Mouse (Mus musculus) telencephalon, adult 2 months (tissue): ENCODE measurements around the gene Nipsnap3a.

ENCODE experiments used
- DNase-seq: peaks from one replicate; pipeline ENCODE4 v3.0.0-alpha.2; 2011; ENCODE audit warnings: low read depth, low spot score

Gene Nipsnap3a

GRCm38 (mm10) chr4:52989248-52989647 lies at the start of gene Nipsnap3a:
TSS of gene Nipsnap3a (plus strand) at chr4:52989272.
- no peak for DNase-seq

DNA sequence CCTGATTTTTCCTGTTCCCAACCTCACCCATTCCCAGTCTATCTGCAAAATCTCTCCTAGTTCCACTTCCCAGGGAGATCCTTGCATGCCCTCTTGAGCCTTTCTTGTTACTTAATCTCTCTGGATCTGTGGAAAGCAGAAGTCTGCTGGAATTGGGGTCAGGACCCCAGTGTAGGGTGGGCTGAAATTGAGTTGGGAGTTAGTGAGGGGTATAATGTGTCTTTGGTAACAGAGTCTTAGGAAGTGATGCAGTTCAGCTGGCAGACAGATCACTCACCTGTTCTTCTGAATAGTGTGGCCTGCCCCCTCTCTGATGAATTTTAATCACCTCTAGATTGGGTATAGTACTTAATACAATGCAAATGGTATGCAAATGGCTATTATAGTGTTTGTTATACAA lies 42.4 kb upstream of the Nipsnap3a start:
- DNase-seq: no peak

GRCm38 (mm10) chr4:52949005-52949404 lies 40.1 kb upstream of the Nipsnap3a start:
- DNase-seq: no peak

- DNase-seq: peak; percentile 68
Measured at GRCm38 (mm10) chr4:52958693-52959092, 30.4 kb upstream of the Nipsnap3a start.

GRCm38 (mm10) chr4:52964247-52964646 lies 24.8 kb upstream of the Nipsnap3a start, which contains the start of gene Olfr270:
TSS of gene Olfr270 (plus strand) at chr4:52964547.
- no peak for DNase-seq

GRCm38 (mm10) chr4:52985216-52985615 lies 3.9 kb upstream of the Nipsnap3a start:
- DNase-seq: peak; percentile 11

DNA sequence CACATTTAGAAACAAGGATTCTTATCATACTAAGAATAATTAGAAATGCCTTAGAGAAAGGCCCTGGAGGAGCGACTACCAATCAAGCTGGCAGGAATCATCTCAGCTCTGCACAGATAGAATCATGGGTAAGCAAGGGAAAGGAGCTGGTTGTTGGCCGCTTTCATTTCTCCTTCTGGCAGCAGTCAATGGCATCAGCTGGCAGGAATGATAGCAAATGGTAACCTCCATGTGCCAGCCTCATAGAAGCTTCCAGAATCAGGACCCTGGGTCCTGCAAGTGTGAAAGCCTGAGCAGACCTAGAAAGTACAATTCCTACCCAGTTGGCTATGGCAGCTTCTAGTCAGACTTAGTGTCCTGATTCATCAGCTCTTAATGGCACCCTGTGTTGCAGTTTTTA lies 2.8 kb upstream of the Nipsnap3a start:
- DNase-seq: no peak

- DNase-seq: no peak
Measured at GRCm38 (mm10) chr4:52999449-52999848, 10.4 kb downstream of the Nipsnap3a start.

- no peak for DNase-seq
Measured at GRCm38 (mm10) chr4:53000154-53000553, 11.1 kb downstream of the Nipsnap3a start.

DNA sequence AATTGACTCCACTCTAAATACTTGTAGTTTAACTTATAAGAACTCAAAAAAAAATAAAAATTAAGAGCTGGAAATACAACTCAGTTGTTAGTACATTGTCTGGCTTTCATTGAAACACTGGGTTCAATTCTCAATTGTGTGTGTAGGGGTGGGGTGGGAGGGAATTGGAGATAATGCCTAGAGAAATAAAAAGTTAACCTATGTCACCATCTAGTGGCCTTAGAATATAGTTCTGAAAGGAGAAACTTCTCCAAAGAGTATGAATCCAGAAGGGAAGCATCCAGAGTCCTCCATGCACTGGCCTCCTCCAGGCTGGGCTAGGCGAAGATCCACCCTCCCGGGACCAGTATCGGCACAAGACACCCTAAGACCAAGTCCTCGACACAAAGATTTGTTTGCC lies 20.1 kb downstream of the Nipsnap3a start:
- DNase-seq: no peak

DNA sequence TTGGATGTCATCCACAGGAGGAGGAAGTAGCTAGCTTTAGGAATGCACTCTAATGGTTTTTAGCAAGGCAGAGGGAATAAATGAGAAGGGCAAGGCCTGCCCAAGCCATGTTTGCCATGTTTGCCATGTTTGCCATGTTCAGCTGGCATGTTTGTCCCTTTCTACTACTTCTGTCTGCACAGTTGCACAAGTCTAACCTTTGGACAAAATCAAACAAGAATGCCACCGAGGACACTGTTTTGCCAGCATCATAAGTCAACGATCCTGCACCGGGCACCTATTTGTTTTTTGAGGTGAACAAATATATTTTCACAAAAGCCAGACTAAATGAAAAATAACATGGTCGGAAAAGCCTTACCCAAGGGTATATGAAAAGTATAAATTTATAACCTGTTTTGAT lies 20.8 kb downstream of the Nipsnap3a start:
- no peak for DNase-seq

GRCm38 (mm10) chr4:53011732-53012361 lies 22.8 kb downstream of the Nipsnap3a start, which contains the start of gene Nipsnap3b:
TSS of gene Nipsnap3b (plus strand) at chr4:53011880.
- DNase-seq: peak; percentile 93

DNA sequence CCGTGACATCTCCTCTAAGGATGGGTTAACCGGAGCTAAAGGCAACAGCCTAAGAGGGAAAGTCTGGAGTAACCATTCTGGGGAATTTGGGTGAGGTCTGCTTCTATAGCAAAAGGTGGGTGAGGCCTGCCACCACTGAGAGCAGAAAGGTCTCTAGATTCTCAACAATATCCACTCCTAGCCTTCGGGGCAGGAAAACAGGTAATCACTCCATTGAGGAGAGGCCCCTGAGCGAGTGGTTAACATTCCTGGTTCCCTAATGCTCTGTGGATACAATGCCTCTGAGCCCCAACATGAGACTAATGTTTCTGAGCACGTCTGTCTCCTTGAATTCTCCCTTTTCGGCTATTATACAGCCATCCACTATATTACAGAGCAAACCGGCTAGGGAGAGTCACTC lies 25.3 kb downstream of the Nipsnap3a start:
- DNase-seq: no peak

DNA sequence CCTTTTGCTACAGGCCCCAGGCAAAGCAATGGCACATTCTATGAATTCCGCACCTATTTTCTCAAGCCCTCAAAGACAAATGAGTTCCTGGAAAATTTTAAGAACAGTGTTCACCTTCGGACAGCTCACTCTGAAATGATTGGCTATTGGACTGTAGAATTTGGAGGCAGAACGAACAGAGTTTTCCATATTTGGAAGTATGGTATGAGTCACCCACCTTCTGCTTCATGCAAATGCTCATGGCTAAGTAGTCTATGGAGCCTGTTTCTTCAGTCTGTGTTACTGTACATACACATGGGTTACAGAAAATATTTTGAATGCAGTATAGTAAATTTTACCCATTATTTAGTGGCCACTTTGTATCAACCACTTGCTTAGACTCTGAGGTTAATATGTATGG lies 26.0 kb downstream of the Nipsnap3a start:
- DNase-seq: no peak

DNA sequence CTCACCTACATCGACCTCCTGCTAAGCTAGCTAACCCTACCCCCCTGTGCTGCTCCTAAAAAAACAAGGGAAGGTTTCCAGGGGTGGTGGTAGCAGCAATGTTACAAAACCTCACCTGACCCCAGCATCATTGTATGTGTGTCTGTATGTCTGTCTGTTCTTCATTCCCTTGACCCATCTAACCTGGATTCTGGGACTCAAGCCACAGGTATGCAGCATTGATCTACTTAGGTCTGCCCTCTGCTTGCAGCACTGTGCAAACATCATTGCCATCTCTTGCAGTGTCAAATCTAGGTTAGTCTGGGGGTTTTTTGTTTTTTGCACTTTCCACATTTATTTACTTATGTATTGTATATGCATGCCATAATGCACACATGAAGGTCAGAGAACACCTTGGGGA lies 29.3 kb downstream of the Nipsnap3a start:
- DNase-seq: no peak

- no peak for DNase-seq
Measured at GRCm38 (mm10) chr4:53023189-53023925, 34.3 kb downstream of the Nipsnap3a start.

- DNase-seq: no peak
Measured at GRCm38 (mm10) chr4:53024397-53024796, 35.3 kb downstream of the Nipsnap3a start.

- DNase-seq: no peak
Measured at GRCm38 (mm10) chr4:53027811-53028210, 38.7 kb downstream of the Nipsnap3a start.

DNA sequence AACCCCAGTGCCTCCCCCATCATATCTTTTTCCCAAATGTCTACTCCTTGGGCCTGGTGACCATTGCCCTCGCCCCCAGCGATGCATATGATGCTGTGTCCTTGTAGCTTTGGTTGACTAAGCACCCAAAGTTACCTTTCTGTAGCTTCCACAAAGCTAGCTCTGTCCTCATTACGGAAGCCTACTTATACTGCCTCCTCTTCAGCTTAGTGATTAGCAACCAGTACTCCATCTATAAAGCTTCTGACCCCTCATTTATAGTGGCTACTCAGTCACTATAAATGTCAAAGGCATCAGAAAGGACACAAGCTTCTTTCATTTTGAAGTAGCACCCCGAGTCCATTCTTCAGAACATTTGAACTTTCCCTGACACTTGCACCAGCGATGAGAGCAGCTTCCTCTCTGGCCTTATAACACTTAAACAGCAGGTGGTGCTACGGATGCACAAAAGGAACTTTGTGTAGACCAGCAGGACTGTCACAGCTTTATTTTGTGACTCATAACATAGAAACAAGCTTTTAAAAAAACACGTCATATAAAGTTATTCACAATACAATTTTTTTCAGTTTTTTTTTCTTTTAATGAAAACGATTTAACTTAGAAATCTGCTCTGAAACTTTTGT lies 41.4 kb downstream of the Nipsnap3a start:
- DNase-seq: no peak

- DNase-seq: no peak
Measured at GRCm38 (mm10) chr4:53043819-53044218, 54.7 kb downstream of the Nipsnap3a start.

DNA sequence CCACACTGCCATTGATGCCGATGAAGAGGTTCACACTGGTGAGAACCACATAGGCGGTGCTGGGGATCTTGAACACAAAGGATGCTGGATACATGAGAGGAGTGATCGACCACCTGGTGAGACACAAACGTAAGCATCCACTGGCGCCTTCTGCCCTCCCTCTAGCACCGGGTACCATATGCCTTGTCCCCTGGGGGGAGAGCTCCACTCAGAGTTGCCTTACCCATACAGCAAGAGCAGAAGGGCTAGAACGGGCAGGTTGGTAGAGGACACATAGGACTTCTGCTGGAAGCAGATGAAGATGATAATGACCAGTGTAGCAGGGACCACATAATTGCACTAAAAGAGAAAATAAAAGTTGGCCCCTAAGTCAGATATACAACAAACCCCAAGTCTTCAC lies 56.7 kb downstream of the Nipsnap3a start:
- no peak for DNase-seq

- DNase-seq: no peak
Measured at GRCm38 (mm10) chr4:53046238-53047022, 57.4 kb downstream of the Nipsnap3a start.
